Mouse (Mus musculus): Measurements from ENCODE around the gene C530008M17Rik.

GRCm38 (mm10) chr5:76769572-76769971 lies 113.3 kb downstream of the C530008M17Rik start:
- TF ChIP-seq GATA1 (IDR thresholded peaks at IDR 0.05; ENCODE audit: low read length), result no peak
- TF ChIP-seq TAL1 (IDR thresholded peaks at IDR 0.05; ENCODE audit: low read length), result no peak
